Mouse (Mus musculus): ENCODE data around the gene Aurkb. TPM values are rescaled to one million over a fixed set of nuclear protein-coding genes. Genes with fewer than 3 reads are reported as not detected.

Gene Aurkb
- polyA plus RNA-seq, 1 experiment from 2014 or later: 142 TPM

GRCm38 (mm10) chr11:69078041-69078440 lies 32.6 kb downstream of the Aurkb start:
- H3K9me3 ChIP-seq (replicated peaks): no peaks in the 10 kb centered on the region
- WGBS (ENCODE audit: insufficient replicate concordance): 68% methylated on average over 6 of the region's 6 CpGs
- ATAC-seq: no peak
- H3K27ac ChIP-seq: no peak overlapping the region
- no peaks in the 10 kb centered on the region for H3K27me3 ChIP-seq (replicated peaks)
- no peak overlapping the region for H3K4me2 ChIP-seq
- peaks cover 38% of the 10 kb centered on the region for H3K4me1 ChIP-seq
- no peaks in the 10 kb centered on the region for H3K36me3 ChIP-seq
- no peak overlapping the region for H3K4me3 ChIP-seq
- H3K9ac ChIP-seq: no peak overlapping the region

GRCm38 (mm10) chr11:69078805-69079438 lies 33.5 kb downstream of the Aurkb start:
- H3K36me3 ChIP-seq: no peaks in the 10 kb centered on the region
- 46% methylated on average over 5 of the region's 5 CpGs for WGBS (ENCODE audit: insufficient replicate concordance)
- no peak overlapping the region for H3K4me3 ChIP-seq
- no peak overlapping the region for H3K9ac ChIP-seq
- ATAC-seq: no peak
- H3K27ac ChIP-seq: 0 out of 2 replicates have a peak overlapping the region, but pooled peaks have one; percentile 9
- H3K4me1 ChIP-seq: peaks cover 30% of the 10 kb centered on the region
- H3K4me2 ChIP-seq: no peak overlapping the region
- H3K27me3 ChIP-seq (replicated peaks): no peaks in the 10 kb centered on the region
- H3K9me3 ChIP-seq (replicated peaks): no peaks in the 10 kb centered on the region

- Histone ChIP-seq H3K4me3 (no peak overlapping the region), H3K27ac (no peak overlapping the region), H3K4me1 (peaks cover 18% of the 10 kb centered on the region; the same call in 1 of the 2 replicates), H3K9ac (no peak overlapping the region), H3K27me3 (replicated peaks) (no peaks in the 10 kb centered on the region), H3K9me3 (replicated peaks) (no peaks in the 10 kb centered on the region), H3K36me3 (no peaks in the 10 kb centered on the region), H3K4me2 (no peak overlapping the region)
- ATAC-seq: no peak
- 69% methylated on average over 15 of the region's 15 CpGs for WGBS (ENCODE audit: insufficient replicate concordance)
Measured at GRCm38 (mm10) chr11:69080102-69080854, 34.8 kb downstream of the Aurkb start.

DNA sequence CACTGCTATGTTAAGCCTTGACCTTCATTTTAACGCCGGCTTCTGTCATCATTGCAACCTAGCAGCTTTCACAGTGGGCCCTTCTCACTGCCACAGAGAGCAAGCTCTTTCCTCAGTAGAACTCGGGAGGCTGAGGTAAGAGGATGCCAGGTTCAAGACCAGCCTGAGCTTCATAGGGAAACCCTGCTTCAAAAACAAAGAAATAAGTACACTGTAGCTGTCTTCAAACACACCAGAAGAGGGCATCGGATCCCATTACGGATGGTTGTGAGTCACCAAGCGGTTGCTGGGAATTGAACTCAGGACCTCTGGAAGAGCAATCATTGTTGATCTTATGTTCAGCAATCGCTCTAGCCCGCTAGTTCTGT lies 35.4 kb downstream of the Aurkb start:
- Histone ChIP-seq H3K4me2 (no peak overlapping the region), H3K27ac (no peak overlapping the region), H3K36me3 (no peaks in the 10 kb centered on the region), H3K27me3 (replicated peaks) (no peaks in the 10 kb centered on the region), H3K4me3 (no peak overlapping the region), H3K4me1 (peaks cover 17% of the 10 kb centered on the region; the same call in 1 of the 2 replicates), H3K9me3 (replicated peaks) (no peaks in the 10 kb centered on the region), H3K9ac (no peak overlapping the region)
- ATAC-seq: no peak
- WGBS (ENCODE audit: insufficient replicate concordance): 79% methylated on average over 8 of the region's 8 CpGs

- Histone ChIP-seq H3K4me3 (no peak overlapping the region), H3K4me2 (no peak overlapping the region), H3K27me3 (replicated peaks) (no peaks in the 10 kb centered on the region), H3K27ac (no peak overlapping the region), H3K36me3 (no peaks in the 10 kb centered on the region), H3K4me1 (0 out of 2 replicates have a peak, but pooled peaks cover 9% of the 10 kb centered on the region), H3K9ac (no peak overlapping the region), H3K9me3 (replicated peaks) (no peaks in the 10 kb centered on the region)
- WGBS (ENCODE audit: insufficient replicate concordance): 75% methylated on average over 7 of the region's 7 CpGs
- ATAC-seq: no peak
Measured at GRCm38 (mm10) chr11:69081613-69082012, 36.2 kb downstream of the Aurkb start.

- Histone ChIP-seq H3K4me2 (no peak overlapping the region), H3K27ac (no peak overlapping the region), H3K27me3 (replicated peaks) (no peaks in the 10 kb centered on the region), H3K9ac (no peak overlapping the region), H3K4me1 (peaks cover 39% of the 10 kb centered on the region), H3K9me3 (replicated peaks) (no peaks in the 10 kb centered on the region), H3K36me3 (peaks cover 12% of the 10 kb centered on the region), H3K4me3 (no peak overlapping the region)
- no peak for ATAC-seq
- WGBS (ENCODE audit: insufficient replicate concordance): 63% methylated on average over 6 of the region's 6 CpGs
Measured at GRCm38 (mm10) chr11:69085608-69086007, 40.2 kb downstream of the Aurkb start.

DNA sequence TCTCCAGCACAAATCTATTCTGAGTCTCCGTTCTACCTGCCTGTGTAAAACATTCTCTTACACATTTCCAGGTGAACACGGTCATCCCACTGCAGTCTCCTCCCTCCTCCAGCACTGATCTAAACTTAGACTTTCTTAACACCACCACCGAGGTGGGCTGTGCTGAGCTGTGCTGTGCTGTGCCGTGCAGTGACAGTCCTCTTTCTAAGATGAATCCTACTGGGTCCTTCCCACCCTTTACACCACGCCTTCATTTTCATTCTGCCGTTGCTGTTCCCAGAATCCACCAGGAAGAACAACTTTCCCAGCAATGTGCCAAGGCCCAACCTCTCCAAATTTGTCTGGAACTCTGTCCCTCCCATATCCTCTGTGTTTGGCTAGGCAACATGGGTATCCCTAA lies 40.9 kb downstream of the Aurkb start:
- Histone ChIP-seq H3K4me3 (no peak overlapping the region), H3K9me3 (replicated peaks) (no peaks in the 10 kb centered on the region), H3K27me3 (replicated peaks) (no peaks in the 10 kb centered on the region), H3K27ac (no peak overlapping the region), H3K9ac (no peak overlapping the region), H3K36me3 (peaks cover 20% of the 10 kb centered on the region), H3K4me2 (no peak overlapping the region), H3K4me1 (peaks cover 43% of the 10 kb centered on the region)
- no peak for ATAC-seq
- 52% methylated on average over 6 of the region's 6 CpGs for WGBS (ENCODE audit: insufficient replicate concordance)

DNA sequence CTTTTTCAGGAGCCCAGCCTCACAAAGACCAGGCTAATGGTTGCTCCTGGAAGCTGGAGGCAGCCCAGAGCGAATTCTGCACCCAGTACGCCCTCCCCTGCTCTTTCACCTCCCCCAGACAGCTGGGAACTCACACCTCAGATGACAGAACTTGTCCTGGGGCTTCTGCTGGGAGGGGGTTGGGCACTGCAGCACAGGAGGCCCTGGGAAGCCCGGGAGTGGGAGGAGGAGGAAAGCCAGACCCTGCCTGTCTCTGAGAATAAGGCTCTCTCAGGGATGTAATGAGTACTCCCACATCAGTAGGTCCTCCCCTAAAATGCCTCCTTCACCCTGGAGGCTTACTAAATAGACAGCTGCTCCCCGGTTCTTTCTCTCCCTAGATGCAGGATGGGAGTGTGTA lies 41.6 kb downstream of the Aurkb start:
- Histone ChIP-seq H3K4me2 (no peak overlapping the region), H3K36me3 (peaks cover 26% of the 10 kb centered on the region), H3K9me3 (replicated peaks) (no peaks in the 10 kb centered on the region), H3K4me1 (peaks cover 49% of the 10 kb centered on the region), H3K27ac (0 out of 2 replicates have a peak overlapping the region, but pooled peaks have one; percentile 33), H3K9ac (peak overlapping the region; percentile 10; the same call in 1 of the 2 replicates), H3K4me3 (no peak overlapping the region), H3K27me3 (replicated peaks) (no peaks in the 10 kb centered on the region)
- WGBS (ENCODE audit: insufficient replicate concordance): 49% methylated on average over 4 of the region's 4 CpGs
- ATAC-seq: no peak

DNA sequence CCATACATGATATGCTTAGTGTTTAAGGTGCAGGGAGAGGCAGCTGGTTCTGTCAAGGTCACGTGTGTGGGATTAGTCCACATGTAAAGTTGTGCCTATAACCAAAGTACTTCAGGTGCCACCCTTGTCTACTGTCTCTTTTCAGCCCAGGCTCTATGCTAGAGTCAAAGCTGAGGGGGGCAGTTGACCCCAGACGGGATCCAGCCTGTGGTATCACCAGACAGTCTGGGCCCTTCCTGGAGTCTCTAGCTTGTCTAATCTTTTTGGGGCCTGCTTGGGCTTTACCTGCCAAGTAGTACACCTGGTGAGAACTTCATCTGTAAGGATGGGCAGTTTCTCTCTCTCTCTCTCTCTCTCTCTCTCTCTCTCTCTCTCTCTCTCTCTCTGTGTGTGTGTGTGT lies 42.1 kb downstream of the Aurkb start:
- H3K27me3 ChIP-seq (replicated peaks): no peaks in the 10 kb centered on the region
- no peaks in the 10 kb centered on the region for H3K9me3 ChIP-seq (replicated peaks)
- H3K27ac ChIP-seq: 0 out of 2 replicates have a peak overlapping the region, but pooled peaks have one; percentile 96
- no peak for ATAC-seq
- peaks cover 52% of the 10 kb centered on the region for H3K4me1 ChIP-seq
- WGBS (ENCODE audit: insufficient replicate concordance): 50% methylated on average over 2 of the region's 2 CpGs
- H3K4me3 ChIP-seq: peak overlapping the region; percentile 100
- H3K4me2 ChIP-seq: peak overlapping the region; percentile 98
- H3K36me3 ChIP-seq: peaks cover 28% of the 10 kb centered on the region
- H3K9ac ChIP-seq: peak overlapping the region; percentile 100

- Histone ChIP-seq H3K9ac (peak within 1 kb of the TSS; percentile 100), H3K36me3 (peaks cover 30% of the 10 kb centered on the region), H3K9me3 (replicated peaks) (no peaks in the 10 kb centered on the region), H3K4me1 (peaks cover 55% of the 10 kb centered on the region), H3K4me3 (peak within 1 kb of the TSS; percentile 100), H3K27ac (peak within 1 kb of the TSS; percentile 96), H3K4me2 (peak within 1 kb of the TSS; percentile 98), H3K27me3 (replicated peaks) (no peaks in the 10 kb centered on the region)
- under 1% methylated on average over 64 of the region's 67 CpGs for WGBS (ENCODE audit: insufficient replicate concordance)
- ATAC-seq: peak; percentile 63
Measured at GRCm38 (mm10) chr11:69088103-69088855, 42.8 kb downstream of the Aurkb start, which contains the start of gene Vamp2. Gene Vamp2 (plus strand): TSS chr11:69088490.

DNA sequence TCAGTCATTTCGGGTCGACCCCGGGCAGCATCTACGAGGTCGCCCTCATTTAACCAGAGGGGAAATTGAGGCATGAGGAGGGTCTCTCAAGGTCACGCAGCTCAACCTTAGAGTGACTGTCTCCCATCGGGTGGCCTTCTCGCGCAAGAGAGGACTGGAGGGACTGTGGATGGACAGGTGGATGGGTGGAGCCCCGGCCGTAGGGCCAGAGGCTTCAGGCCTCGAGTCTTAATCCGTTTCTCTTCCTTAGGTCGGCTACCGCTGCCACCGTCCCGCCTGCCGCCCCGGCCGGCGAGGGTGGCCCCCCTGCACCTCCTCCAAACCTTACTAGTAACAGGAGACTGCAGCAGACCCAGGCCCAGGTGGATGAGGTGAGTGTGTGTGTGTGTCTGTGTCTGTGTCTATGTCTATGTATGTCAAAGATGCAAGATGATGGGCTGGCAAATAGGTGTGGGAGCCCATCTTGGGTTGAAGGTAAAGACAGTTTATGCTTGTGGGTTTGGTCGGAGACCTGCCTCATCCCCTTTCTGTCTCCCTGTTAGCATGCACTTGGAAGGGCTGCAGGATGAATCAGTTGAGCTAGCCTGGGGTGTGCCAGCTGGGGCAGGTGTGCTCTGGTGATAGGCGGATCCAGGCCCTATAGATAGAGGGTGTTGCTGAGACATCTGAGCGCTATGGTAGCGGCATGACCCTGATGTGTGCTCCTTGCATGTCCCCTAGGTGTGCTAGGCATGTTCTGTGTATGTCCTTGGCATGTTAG lies 43.6 kb downstream of the Aurkb start:
- 6% methylated on average over 25 of the region's 25 CpGs for WGBS (ENCODE audit: insufficient replicate concordance)
- H3K9ac ChIP-seq: peak overlapping the region; percentile 100
- H3K27me3 ChIP-seq (replicated peaks): no peaks in the 10 kb centered on the region
- peak overlapping the region; percentile 98 for H3K4me2 ChIP-seq
- H3K4me1 ChIP-seq: peaks cover 61% of the 10 kb centered on the region
- peak overlapping the region; percentile 100 for H3K4me3 ChIP-seq
- H3K9me3 ChIP-seq (replicated peaks): no peaks in the 10 kb centered on the region
- peaks cover 30% of the 10 kb centered on the region for H3K36me3 ChIP-seq
- peak; percentile 87 for ATAC-seq
- H3K27ac ChIP-seq: peak overlapping the region; percentile 96
